Mouse (Mus musculus): ENCODE measurements at regions not wholly inside any gene's neighbourhood (a gene's known extent, or its start where the extent isn't known, plus 50 kb on each side); places are given as distances from the start of the nearest gene placed in this dataset.
A peak's percentile ranks its signal among the peaks of the same experiment; 100 is the strongest.

GRCm38 (mm10) chr8:79587258-79587657 lies 52.2 kb upstream of the Otud4 start:
- DNase-seq, result no peak

GRCm38 (mm10) chr8:79584966-79585365 lies 54.5 kb upstream of the Otud4 start:
- DNase-seq, result peak; percentile 51

GRCm38 (mm10) chr8:79583326-79583725 lies 56.1 kb upstream of the Otud4 start:
- no peak for DNase-seq

- no peak for DNase-seq
These were observed 57.2 kb upstream of the Otud4 start for GRCm38 (mm10) chr8:79582195-79582594.

GRCm38 (mm10) chr8:79576086-79576485 lies 63.3 kb upstream of the Otud4 start:
- DNase-seq, result no peak

- no peak for DNase-seq
These were observed 64.2 kb upstream of the Otud4 start for GRCm38 (mm10) chr8:79575175-79575734.

DNA sequence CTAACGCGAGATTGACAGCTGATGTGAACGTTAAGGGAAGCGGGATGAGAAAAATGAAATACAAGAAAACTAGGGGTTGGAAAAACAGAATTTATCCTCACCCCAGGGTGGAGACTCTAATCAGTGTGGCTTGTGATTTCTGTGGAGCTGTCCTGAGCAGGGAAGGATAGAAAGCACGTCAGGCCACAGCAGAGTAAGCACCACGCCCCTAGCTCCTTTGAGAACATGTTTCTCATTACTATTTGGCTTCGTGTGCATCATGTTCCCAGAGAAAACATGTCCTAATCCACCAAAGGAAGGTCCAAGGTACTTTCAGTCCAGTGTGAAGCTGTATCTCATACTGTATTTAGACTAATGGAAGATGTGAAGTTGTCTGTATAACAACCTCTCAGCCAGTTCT lies 65.9 kb upstream of the Otud4 start:
- DNase-seq, result no peak

DNA sequence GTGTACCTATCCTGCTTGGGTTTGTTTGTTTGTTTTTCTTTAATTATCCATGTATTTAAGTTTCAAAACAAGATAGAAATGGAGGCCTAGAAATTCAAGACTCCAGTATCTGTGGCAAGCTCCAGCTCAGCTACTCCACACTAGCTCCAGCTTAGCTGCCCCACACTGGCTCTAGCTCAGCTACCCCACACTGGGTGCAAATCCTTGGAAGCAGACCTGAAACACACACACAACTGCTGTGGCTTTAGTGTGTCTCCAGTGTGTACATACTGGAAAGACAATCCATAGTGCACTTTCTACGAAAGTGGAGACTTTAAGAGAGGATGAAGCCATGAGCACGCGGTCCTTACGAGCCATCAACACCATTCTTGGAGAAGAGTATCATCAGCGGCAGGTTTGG lies 66.9 kb upstream of the Otud4 start:
- DNase-seq, result no peak

DNA sequence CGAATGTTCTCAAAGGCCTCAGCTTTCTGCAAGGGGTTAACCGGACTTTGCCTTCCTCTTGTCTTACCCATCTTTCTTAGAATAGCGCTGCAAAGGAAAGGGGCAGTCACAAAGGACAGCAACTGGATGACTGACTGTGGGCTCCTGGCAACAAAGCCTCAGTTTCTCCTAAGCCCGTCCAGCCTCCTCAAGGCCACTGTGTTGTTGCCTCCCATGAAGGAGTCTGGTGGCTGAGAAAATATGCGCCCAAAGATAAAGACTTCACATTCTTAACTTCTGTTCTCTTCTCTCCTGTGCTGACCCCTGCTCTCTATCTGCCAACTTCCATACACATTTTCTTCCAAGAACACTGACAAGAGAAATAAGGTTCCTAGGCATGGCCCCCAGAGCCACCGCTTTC lies 76.3 kb upstream of the Otud4 start:
- DNase-seq, result no peak

GRCm38 (mm10) chr8:79562669-79563068 lies 76.7 kb upstream of the Otud4 start:
- no peak for DNase-seq

GRCm38 (mm10) chr8:79562071-79562581 lies 77.3 kb upstream of the Otud4 start:
- DNase-seq, result peak; percentile 29

- DNase-seq, result peak; percentile 3
These were observed 78.0 kb upstream of the Otud4 start for GRCm38 (mm10) chr8:79561269-79562063.

DNA sequence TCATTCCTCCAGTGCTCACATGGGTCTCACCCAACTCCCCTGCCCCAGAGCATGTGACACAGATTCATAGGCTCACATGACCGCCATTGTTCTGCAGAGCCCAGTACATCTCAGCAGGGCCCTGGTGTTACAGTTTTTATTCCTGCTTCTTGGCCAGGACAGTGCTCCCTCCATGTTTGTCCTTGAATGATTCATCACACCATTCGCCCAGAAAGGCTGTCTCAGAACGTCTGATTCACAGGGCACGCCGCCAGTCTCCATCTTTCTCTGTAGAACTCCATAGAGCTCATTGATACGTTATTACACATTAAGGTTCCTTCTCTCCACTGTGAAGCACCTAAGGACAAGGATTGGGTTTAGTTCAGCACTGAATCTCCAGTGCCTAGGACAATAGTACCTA lies 79.9 kb upstream of the Otud4 start:
- DNase-seq, result peak; percentile 32

GRCm38 (mm10) chr8:79554311-79554710 lies 85.1 kb upstream of the Otud4 start:
- no peak for DNase-seq

DNA sequence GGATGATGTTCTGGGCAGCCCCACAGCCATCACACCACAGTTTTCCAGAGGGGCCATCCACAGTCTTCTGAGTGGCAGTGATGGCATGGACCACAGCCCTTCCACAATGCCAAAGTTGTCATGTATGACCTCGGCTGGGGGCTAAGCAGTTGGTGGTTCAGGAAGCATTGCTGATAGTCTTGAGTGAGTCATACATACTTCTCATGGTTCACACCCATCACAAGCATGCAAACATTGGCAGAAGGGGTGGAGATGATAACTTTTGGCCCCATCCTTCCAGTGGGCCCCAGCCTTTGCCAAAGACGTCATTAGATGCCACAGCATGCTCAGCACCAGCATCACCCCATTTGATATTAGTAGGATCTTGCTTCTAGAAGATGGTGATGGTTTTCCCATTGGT lies 89.3 kb upstream of the Otud4 start:
- DNase-seq, result no peak

DNA sequence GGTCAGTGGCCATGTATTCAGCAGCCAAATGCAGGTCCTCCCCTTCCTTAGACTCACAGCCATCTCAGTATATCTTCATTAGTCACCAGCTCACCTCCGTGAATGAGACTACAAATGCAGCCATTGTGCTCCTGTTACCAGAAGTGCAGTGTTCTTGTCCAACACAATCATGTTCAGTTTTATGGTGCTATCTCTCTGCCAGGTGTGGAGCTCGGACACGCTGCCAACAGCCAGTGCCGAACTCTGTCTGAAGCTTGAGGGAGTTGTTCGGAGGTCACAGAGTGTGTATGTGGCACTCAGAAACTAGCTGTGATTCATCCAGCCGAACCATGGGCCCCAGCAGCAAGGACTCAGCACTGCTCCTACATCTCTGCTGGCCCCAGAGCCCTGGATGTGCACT lies 91.3 kb upstream of the Otud4 start:
- no peak for DNase-seq

- DNase-seq, result no peak
These were observed 93.5 kb upstream of the Otud4 start for GRCm38 (mm10) chr8:79545866-79546373.

GRCm38 (mm10) chr8:79542461-79542860 lies 97.0 kb upstream of the Otud4 start:
- no peak for DNase-seq

DNA sequence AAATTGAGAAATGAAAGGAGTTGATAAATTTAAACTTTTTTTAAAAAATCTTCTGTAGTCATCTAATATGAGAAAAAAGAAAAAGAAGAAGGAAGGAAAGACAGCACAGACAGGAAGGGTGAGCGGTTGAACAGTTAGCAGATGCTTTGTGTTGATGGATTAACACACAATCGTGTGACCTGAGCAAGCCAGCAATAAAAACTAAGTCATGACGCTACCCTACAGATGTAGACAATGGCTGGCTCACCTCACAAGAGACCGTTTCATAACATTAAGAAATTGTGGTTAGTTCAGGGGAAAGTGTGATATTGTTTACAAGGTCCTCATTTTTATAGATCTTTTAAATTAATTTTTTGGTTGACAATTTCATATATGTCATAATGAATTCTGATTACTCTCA lies 99.4 kb upstream of the Otud4 start:
- DNase-seq, result no peak

GRCm38 (mm10) chr8:79534271-79534889 lies 105.0 kb upstream of the Otud4 start:
- DNase-seq, result peak; percentile 12

DNA sequence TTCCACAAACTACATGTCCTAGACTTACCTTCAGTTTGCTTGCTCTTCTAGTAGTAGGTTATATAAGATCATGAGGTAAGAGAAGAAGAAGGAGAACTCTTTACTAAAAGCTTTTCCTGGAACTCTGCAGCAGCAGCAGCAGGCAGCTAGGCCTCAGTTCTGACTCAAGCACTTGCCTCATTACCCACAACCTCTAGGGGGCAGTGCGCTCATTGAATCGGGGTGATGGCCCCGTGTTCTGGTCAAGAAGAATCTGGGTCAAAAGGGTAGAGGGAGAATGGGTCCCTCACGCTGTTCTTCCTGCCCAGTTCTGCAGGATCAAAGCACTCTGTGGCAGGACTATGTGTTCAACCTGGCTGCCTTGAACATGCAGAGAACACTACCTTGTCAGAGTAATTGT lies 109.9 kb upstream of the Otud4 start:
- no peak for DNase-seq

DNA sequence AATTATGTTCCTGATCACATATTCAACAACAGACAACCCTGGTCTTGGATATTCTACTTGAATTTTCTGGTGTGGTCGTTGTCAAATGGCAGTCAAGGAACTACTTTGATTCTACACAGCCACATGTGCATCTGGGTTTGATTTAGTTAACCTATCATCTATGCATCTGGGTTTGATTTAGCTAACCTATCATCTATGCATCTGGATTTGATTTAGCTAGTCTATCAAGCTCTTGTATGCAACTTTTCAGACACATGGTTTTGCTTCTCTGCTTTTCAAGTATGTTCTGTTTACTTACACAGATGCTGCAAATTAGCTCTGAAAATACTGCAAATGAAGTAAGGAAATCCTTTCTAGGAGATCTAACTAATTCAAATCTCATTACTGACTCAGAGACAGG lies 117.4 kb upstream of the Otud4 start:
- DNase-seq, result no peak

GRCm38 (mm10) chr8:79518966-79519365 lies 119.6 kb upstream of the Smad1 start:
- no peak for DNase-seq

GRCm38 (mm10) chr8:79515282-79515783 lies 116.0 kb upstream of the Smad1 start:
- peak; percentile 8 for DNase-seq
